In the genomic region with DNA sequence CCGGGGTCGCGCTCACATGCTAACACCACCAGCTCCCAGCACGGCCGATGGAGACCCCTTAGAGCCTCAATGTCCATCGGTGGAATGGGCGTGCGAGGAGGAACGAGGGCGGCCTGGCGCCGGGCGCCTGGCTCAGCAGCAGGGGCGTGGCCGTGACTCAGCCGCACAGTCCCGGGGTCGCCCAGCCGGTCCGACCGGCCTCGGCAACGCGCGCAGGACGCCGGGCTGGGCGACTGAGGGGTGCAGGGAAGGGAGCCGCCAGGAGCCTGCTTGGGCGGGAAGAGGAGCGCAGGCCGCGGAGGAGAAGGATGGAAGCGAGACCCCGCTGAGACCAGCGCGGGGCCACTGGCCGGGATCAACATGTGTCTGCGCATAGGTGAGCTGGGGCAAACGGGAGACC, we compare ENCODE assay signal across 8 mouse cellular contexts. TPM values are rescaled to one million over a fixed set of nuclear protein-coding genes. Genes with fewer than 3 reads are reported as not detected.
DNase-seq lines count a peak whose midpoint lies in the region; ATAC-seq and TF ChIP-seq lines count a peak whose summit lies in the region.

A gene (plus strand): TSS at position 193 of the 400 bp plus-strand sequence.

- no peaks in the 10 kb centered on the region for H3K36me3 ChIP-seq in heart, postnatal 0 days (replicated peaks; ENCODE audit: control insufficient read depth, insufficient read depth, low read length)
- H3K36me3 ChIP-seq in hindbrain, embryonic 11.5 days (ENCODE audit: control insufficient read depth, insufficient read depth, low read length): no peaks in the 10 kb centered on the region
- H3K36me3 ChIP-seq in liver, embryonic 16.5 days (ENCODE audit: control insufficient read depth, insufficient read depth): no peaks in the 10 kb centered on the region
- H3K36me3 ChIP-seq in small intestine, adult 2 months (ENCODE audit: control insufficient read depth, insufficient read depth, low read length): peaks cover 16% of the 10 kb centered on the region

- TF ChIP-seq EP300 in heart, postnatal 0 days (IDR thresholded peaks at IDR 0.05; ENCODE audit: low read depth): no peak

- H3K9me3 ChIP-seq in heart, postnatal 0 days (replicated peaks; ENCODE audit: control insufficient read depth, low read length): no peaks in the 10 kb centered on the region
- no peaks in the 10 kb centered on the region for H3K9me3 ChIP-seq in hindbrain, embryonic 11.5 days (ENCODE audit: control insufficient read depth, low read length)
- H3K9me3 ChIP-seq in liver, embryonic 16.5 days (replicated peaks; ENCODE audit: control insufficient read depth, low read length): no peaks in the 10 kb centered on the region

- peak within 1 kb of the TSS; percentile 38 for H3K4me2 ChIP-seq in heart, postnatal 0 days (ENCODE audit: low read depth, low read length)
- H3K4me2 ChIP-seq in hindbrain, embryonic 11.5 days (replicated peaks; ENCODE audit: low read depth, low read length): peak within 1 kb of the TSS; percentile 44
- H3K4me2 ChIP-seq in liver, embryonic 16.5 days (ENCODE audit: low read depth, low read length): peak within 1 kb of the TSS; percentile 47

- ATAC-seq in heart, postnatal 0 days (ENCODE audit: insufficient read depth, low read depth): no peak
- no peak for ATAC-seq in hindbrain, embryonic 11.5 days (ENCODE audit: low FRiP score)
- ATAC-seq in liver, embryonic 16.5 days (ENCODE audit: low read depth): no peak

- no peak within 1 kb of the TSS for H3K9ac ChIP-seq in heart, postnatal 0 days (replicated peaks; ENCODE audit: low read depth, low read length)
- H3K9ac ChIP-seq in hindbrain, embryonic 11.5 days (ENCODE audit: low read depth, low read length): no peak within 1 kb of the TSS
- no peak within 1 kb of the TSS for H3K9ac ChIP-seq in liver, embryonic 16.5 days (ENCODE audit: low read depth, low read length)

- TF ChIP-seq CTCF in heart, postnatal 0 days (IDR thresholded peaks at IDR 0.05; ENCODE audit: low read depth): no peak
- no peak for TF ChIP-seq CTCF in small intestine, adult 2 months (IDR thresholded peaks at IDR 0.05; ENCODE audit: extremely low read depth, insufficient read length, insufficient replicate concordance, low read depth, low read length)

- intact Hi-C loops in heart, postnatal 10 days (cut with DNase I): no loop called here

- no peak within 1 kb of the TSS for H3K27ac ChIP-seq in heart, postnatal 0 days (ENCODE audit: low read depth)
- H3K27ac ChIP-seq in hindbrain, embryonic 11.5 days (ENCODE audit: low read depth, low read length): no peak within 1 kb of the TSS
- H3K27ac ChIP-seq in liver, embryonic 16.5 days (ENCODE audit: low read length): no peak within 1 kb of the TSS
- H3K27ac ChIP-seq in small intestine, adult 2 months (ENCODE audit: insufficient read depth, low read depth, low read length): peak within 1 kb of the TSS; percentile 97

- peaks cover 47% of the 10 kb centered on the region for H3K27me3 ChIP-seq in heart, postnatal 0 days (ENCODE audit: control insufficient read depth, insufficient read depth, low read length)
- peaks cover 19% of the 10 kb centered on the region for H3K27me3 ChIP-seq in hindbrain, embryonic 11.5 days (ENCODE audit: control insufficient read depth, insufficient read depth, low read length)
- peaks cover 30% of the 10 kb centered on the region for H3K27me3 ChIP-seq in liver, embryonic 16.5 days (ENCODE audit: control insufficient read depth, insufficient read depth, low read depth, low read length)
- no peaks in the 10 kb centered on the region for H3K27me3 ChIP-seq in small intestine, adult 2 months (ENCODE audit: control insufficient read depth, insufficient read depth, low read length)

- DNase-seq in heart, postnatal 0 days (ENCODE audit: low spot score): no peak
- DNase-seq in heart, postnatal 10 days: no peak
- no peak for DNase-seq in hindbrain, embryonic 11.5 days (ENCODE audit: low spot score)
- no peak for DNase-seq in layer of hippocampus, adult 18-20 months (ENCODE audit: low spot score in 2 of 2)
- DNase-seq in layer of hippocampus, adult 8-10 months (ENCODE audit: low spot score in 2 of 2): no peak
- DNase-seq in spleen, postnatal 14 days (ENCODE audit: low spot score in 2 of 2): no peak

- WGBS in heart, postnatal 0 days: 3% methylated on average over 40 of the region's 40 CpGs
- WGBS in hindbrain, embryonic 11.5 days: 2% methylated on average over 40 of the region's 40 CpGs
- WGBS in liver, embryonic 16.5 days (ENCODE audit: insufficient replicate concordance): 2% methylated on average over 34 of the region's 40 CpGs
- 3% methylated on average over 40 of the region's 40 CpGs for WGBS in small intestine, adult 2 months

- TF ChIP-seq POLR2A in small intestine, adult 2 months (IDR thresholded peaks at IDR 0.05; ENCODE audit: low read depth, low read length): peak; percentile 67

- no peaks in the 10 kb centered on the region for H3K4me1 ChIP-seq in heart, postnatal 0 days (ENCODE audit: control insufficient read depth, insufficient read depth)
- H3K4me1 ChIP-seq in hindbrain, embryonic 11.5 days (replicated peaks; ENCODE audit: control insufficient read depth, insufficient read depth, low read length): peaks cover 5% of the 10 kb centered on the region; the same call in 1 of the 2 replicates
- H3K4me1 ChIP-seq in liver, embryonic 16.5 days (ENCODE audit: control insufficient read depth, low read depth, low read length): no peaks in the 10 kb centered on the region
- H3K4me1 ChIP-seq in small intestine, adult 2 months (ENCODE audit: control insufficient read depth, insufficient read depth, insufficient read length, low read length): peaks cover 31% of the 10 kb centered on the region

- H3K4me3 ChIP-seq in heart, postnatal 0 days (ENCODE audit: low read depth, low read length): peak within 1 kb of the TSS; percentile 16; the same call in 1 of the 2 replicates
- peak within 1 kb of the TSS; percentile 9; the same call in 1 of the 2 replicates for H3K4me3 ChIP-seq in hindbrain, embryonic 11.5 days (ENCODE audit: low read depth, low read length)
- H3K4me3 ChIP-seq in liver, embryonic 16.5 days (ENCODE audit: low read depth, low read length): peak within 1 kb of the TSS; percentile 17; the same call in 1 of the 2 replicates
- peak within 1 kb of the TSS; percentile 92 for H3K4me3 ChIP-seq in small intestine, adult 2 months (ENCODE audit: low read depth, low read length)

RNA-seq across cellular contexts. Expression of the gene that starts here (rescaled TPM):
- total RNA-seq in heart, postnatal 0 days (2014; rRNA removed; ENCODE audit: low replicate concordance): 1.1 TPM in 1 of 2 replicates, not detected in the other
- not detected in 2 replicates for polyA plus RNA-seq in heart, postnatal 0 days (2015; fragmentation: Nextera tagmentation; extraction: Ambion mirVana)
- not detected for total RNA-seq in heart, postnatal 10 days (2021)
- polyA plus RNA-seq in hindbrain, embryonic 11.5 days (2014; fragmentation: Nextera tagmentation; extraction: Ambion mirVana): 0.96 and 1.4 TPM in 2 replicates
- polyA plus RNA-seq in liver, embryonic 16.5 days (2015; fragmentation: Nextera tagmentation; extraction: Ambion mirVana): 0.58 and 1.7 TPM in 2 replicates
- polyA plus RNA-seq in small intestine, adult 2 months (2012; rRNA removed): 473 and 851 TPM in 2 replicates
- total RNA-seq in layer of hippocampus, adult 18-20 months (2021): not detected
- total RNA-seq in layer of hippocampus, adult 8-10 months (2022): not detected

Comparison
In these comparisons a context has a peak if more than half of its experiments do, and no peak if none do; other contexts are left out.
1. RNA of the gene that starts here (polyA plus RNA-seq): 473 to 851 TPM in small intestine, adult 2 months; 0.58 to 1.7 TPM in liver, embryonic 16.5 days, 0.96 to 1.4 TPM in hindbrain, embryonic 11.5 days and not detected in heart, postnatal 0 days; every median in the first group is over 100 times any median in the second.
2. H3K4me3 ChIP-seq: peak in every context shown above with its lines; median percentile 92 in small intestine, adult 2 months; 17 in liver, embryonic 16.5 days; 16 in heart, postnatal 0 days; 9 in hindbrain, embryonic 11.5 days.
3. Peak in every context shown above with its lines, with median percentiles within 50 percentile points of each other: H3K4me2 ChIP-seq.